Mouse (Mus musculus) embryonic fibroblast, embryonic 13.5 days (primary cell): ENCODE data around the gene Qrich1. TPM values are rescaled to one million over a fixed set of nuclear protein-coding genes. Genes with fewer than 3 reads are reported as not detected.
A peak's percentile ranks its signal among the peaks of the same experiment; 100 is the strongest.

Source experiments
- H3K27ac ChIP-seq: 2 replicates; pipeline ENCODE4 v1.5.1; 2012; ENCODE audit warnings: low read length, control low read depth, inconsistent platforms; ENCODE audit not compliant: insufficient read depth
- H3K4me1 ChIP-seq: 2 replicates; pipeline ENCODE4 v1.6.1; 2011; ENCODE audit warnings: low read length; ENCODE audit not compliant: control insufficient read depth, insufficient read depth
- H3K4me3 ChIP-seq: 2 replicates; pipeline ENCODE4 v1.5.1; 2011; ENCODE audit warnings: mild to moderate bottlenecking, control low read depth, low read length; ENCODE audit not compliant: insufficient read depth
- CTCF ChIP-seq: IDR thresholded peaks from 2 replicates; pipeline ENCODE4 v1.5.1; 2011; ENCODE audit warnings: mild to moderate bottlenecking, control low read depth, low read length, moderate library complexity, borderline replicate concordance; ENCODE audit not compliant: insufficient read depth
- POLR2A ChIP-seq: IDR thresholded peaks from 2 replicates; pipeline ENCODE4 v1.6.1; 2011; ENCODE audit warnings: low read depth, mild to moderate bottlenecking, control low read depth, low read length, moderate library complexity
- polyA plus RNA-seq: library from polyadenylated mRNA; stranded (reverse); fragments of >200 nt; gene quantifications from 2 replicates; pipeline ENCODE4 v1.2.4, GENCODE M21; 2011; ENCODE audit warnings: low read depth; ENCODE audit not compliant: missing spikeins, insufficient read length

Gene Qrich1
- polyA plus RNA-seq, 1 experiment, result 133 TPM

DNA sequence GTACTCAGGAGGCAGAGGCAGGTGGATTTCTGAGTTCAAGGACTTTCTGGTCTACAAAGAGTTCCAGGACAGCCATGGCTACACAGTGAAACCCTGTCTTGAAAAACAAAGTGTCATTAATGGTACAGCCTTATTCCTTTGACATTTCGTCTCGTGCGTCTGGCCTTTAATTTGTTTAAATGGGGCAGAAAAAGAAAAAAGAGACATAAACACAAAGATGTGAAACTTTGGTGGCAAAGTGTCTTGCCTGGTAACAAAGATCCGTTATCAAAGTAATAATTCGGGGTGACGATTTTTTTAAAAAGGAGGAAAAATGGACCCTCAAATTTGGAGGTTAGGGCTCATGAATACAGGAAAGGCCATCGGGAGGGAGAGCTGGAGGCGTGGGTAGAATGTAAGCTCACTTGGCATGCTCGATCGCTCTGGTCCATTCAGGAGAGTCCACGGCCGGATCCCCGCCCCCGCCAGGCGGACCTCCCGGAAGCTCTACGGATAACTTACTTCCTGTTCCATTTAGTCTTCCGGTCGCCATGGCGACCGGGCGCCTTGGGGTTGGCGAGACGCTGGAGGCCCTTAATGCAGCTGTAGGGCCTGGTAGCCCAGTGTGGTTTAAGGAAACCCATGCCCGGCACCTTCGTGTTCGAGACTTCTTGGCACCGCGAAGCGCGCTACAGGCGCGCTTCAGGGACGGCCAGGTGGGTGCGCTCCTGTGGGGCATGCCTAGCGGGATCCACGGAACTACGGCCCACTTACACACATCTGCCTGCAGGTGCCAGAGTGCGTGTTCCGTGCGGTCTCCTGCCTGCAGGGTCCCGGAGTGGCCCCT lies 53.0 kb downstream of the Qrich1 start, which contains the start of gene Dalrd3:
Gene Dalrd3, plus strand, starts transcription at position 506 of the 826 bp plus-strand sequence.
- Histone ChIP-seq H3K4me3 (peak within 1 kb of the TSS; percentile 69), H3K4me1 (no peaks in the 10 kb centered on the region; the same call in 1 of the 2 replicates), H3K27ac (no peak within 1 kb of the TSS)
- TF ChIP-seq POLR2A (peak; percentile 40), CTCF (no peak)

DNA sequence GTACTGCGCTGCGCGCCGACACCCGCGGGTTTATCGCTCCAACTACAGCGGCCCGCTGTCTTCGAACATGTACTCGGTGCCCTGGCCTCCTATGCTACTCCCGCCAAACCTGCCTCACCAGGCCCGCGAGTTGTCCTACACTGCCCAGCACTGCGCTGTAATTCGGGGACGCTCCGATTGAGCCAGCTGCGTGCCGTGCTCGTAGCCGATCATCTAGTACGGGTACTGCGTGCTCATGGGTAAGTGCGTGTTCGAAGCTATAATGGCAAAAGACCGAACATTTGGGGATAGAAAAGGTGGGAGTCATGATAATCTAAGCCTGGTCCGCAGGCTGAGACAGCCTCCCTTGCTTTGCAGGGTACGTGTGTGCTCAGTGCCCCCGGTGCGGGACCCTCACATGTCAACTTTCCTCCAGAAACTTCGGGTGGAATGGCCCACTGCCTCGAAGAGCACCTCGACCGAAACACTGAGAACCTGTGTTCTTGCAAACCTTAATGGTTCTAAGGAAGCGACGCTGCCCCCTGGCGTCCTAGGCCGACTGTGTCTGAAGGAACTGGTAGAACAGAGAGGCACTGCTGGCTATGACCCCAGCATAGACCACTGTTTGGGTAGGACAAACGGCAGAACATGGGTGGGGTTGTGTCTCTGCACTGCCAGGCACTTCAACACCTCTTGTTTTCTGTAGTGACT lies 53.7 kb downstream of the Qrich1 start:
- Histone ChIP-seq H3K4me1 (no peaks in the 10 kb centered on the region; the same call in 1 of the 2 replicates), H3K27ac (no peak overlapping the region), H3K4me3 (peak overlapping the region; percentile 69)
- no peak; the same call in 1 of the 2 replicates for TF ChIP-seq POLR2A
- peak; percentile 76; the same call in 1 of the 2 replicates for TF ChIP-seq CTCF

DNA sequence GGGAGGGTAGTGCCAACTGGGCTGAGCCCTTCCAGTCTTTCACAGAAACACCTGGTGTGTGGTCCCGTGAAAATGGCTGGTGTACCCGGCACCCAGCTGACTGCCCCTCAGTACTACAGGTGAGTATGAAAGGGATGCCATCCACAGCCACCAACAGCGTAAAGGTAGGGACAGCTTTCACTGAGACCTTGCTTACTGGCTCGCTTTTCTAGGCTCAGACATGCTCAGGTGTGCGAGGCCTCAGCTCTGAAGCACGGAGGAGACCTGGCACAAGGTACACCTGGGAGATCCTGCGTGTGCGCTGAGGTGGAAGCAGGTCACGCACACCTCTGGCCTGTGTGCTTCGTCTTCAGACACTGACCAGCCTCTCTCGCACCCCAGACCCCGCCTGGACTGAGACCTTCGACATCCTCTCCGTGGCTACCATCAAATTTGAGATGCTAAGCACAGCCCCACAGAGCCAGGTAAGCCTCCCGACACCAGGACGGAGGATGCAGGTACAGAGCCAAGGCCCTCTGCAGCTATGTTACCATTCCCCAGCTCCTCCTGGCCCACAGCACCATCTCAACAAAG lies 54.9 kb downstream of the Qrich1 start:
- Histone ChIP-seq H3K27ac (no peak overlapping the region), H3K4me1 (no peaks in the 10 kb centered on the region)

DNA sequence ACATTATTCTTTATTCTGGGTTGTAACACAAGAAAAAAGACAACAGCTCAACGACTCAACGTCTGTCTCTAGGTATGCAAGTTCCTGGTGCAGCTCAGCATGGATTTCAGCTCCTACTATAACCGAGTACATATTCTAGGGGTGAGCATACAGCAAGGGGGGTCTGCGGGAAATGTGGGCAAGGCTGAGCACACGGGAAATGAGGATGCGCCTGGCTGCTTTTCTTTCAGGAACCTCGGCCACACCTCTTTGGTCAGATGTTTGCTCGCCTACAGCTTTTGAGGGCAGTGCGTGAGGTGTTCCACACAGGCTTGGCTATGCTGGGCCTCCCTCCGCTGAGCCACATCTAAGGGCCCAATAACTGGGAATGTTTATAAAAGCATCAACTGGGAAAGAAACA lies 55.7 kb downstream of the Qrich1 start:
- H3K4me1 ChIP-seq, result 0 out of 2 replicates have a peak, but pooled peaks cover 5% of the 10 kb centered on the region

More for the DNA sequence above, 54.9 kb downstream of the Qrich1 start:
- TF ChIP-seq POLR2A (no peak), CTCF (no peak)
- no peak overlapping the region for H3K4me3 ChIP-seq

DNA sequence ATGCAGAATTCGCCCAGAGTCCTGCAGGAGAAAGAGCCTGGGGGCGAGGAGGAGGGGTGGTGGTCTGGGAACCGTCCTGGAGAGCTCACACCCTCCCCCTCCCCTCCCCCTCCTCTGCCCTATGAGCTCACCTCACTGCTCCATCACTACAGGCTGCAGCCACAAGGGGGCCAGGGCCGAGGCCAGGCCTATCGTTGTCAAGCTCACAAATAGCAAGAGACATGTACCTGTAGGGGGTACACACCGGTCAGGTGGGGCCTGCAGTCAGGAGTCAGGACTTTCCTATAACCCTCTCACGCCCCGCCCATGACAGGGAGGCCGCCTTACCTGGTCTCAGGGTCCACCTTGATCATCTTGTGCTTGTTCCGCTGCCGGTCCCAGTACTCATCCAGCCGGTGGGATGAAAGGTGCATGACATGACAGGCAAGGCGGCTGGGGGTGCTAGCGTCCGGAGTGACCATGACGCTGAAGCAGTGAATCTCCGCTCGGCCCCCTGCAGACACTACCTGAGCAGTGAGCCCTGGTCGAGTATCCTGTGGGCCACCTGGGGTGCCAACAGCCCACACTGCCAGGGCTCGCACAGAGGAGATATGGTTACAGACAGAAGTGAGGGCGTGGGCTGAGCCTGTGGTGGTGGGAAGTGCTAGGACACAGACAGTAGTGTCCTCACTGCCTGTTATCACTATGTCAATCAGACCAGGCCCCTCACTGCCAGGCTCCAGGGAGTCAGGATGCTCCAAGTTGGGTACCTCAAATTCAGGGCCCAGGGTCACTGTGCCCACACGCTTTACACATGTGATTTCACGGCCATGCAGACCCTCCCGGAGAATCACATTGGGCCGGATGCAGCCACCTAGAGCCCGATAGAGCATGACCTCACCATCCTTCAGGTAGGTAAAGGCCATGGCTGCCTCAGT lies 57.4 kb downstream of the Qrich1 start:
- Histone ChIP-seq H3K4me1 (0 out of 2 replicates have a peak, but pooled peaks cover 5% of the 10 kb centered on the region), H3K4me3 (no peak overlapping the region), H3K27ac (no peak overlapping the region)
- TF ChIP-seq POLR2A, result no peak
- TF ChIP-seq CTCF, result peak; percentile 54; the same call in 1 of the 2 replicates

More for the DNA sequence above, 55.7 kb downstream of the Qrich1 start:
- Histone ChIP-seq H3K4me3 (no peak overlapping the region), H3K27ac (no peak overlapping the region)
- no peak for TF ChIP-seq CTCF
- TF ChIP-seq POLR2A, result no peak

DNA sequence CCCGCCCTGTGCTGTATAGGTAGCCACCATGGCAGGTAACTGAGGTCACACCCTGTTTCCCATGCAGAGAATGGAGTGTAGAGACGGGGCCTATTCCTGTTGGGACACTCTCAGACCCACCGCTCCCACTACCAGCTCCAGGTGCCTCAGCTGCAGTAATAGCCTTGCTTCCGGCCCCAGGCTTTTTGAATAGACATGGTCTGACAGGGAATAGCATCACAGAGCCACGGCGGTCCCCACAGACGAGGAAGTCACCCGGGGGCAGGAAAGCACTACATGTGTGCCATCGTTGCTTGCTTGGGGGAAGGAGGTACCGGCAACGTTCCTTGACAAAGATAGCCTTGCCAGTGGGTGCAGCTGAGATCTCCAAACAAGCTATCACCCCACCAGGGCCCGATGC lies 58.3 kb downstream of the Qrich1 start:
- Histone ChIP-seq H3K4me1 (0 out of 2 replicates have a peak, but pooled peaks cover 5% of the 10 kb centered on the region), H3K27ac (no peak overlapping the region), H3K4me3 (no peak overlapping the region)
- TF ChIP-seq CTCF (no peak), POLR2A (no peak)

DNA sequence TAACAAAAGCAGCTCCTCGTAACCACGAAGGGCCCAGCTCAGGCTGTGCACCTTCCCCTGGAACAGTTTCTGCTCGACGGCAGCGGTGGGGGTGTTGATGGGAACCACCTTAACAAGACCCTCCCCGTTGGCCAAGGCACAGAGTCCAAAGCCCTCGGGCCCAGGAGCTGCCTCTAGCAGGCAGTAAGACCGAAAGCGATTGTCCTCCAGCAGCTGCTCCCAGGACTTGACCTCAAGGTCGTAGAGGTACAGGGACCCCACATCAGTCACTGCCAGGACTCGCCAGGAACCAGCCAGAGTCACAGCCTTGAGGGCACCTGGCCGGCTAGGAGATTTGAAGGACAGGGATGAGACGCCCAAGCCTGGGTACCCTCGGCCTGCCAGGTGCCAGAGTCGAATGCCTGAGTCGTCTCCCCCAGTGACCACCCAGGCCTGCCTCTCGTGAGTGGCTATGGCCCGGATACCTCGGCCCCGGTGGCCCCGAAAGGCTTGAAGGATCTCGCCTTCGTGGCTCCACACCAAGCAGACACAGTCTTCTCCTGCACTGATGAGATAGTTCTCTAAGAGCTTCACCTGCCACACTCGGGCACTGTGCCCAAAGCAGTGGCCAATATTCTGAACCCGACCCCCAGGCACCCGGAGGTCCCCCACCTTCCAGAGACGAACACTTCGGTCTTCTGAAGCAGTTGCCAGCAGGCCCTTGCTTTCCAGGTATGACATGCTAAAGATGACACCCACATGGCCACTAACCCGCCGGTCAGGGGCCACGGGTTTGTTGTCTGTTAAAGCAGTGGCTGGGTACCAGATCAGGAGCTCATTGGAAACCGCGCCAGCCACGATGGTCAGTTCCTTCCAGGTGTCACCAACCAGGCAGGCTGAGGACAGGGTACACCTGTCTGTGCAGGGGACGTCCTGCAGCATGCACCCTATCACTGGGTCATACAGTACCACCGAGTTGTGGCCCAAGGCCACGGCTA lies 59.0 kb downstream of the Qrich1 start:
- no peak for TF ChIP-seq CTCF
- no peak for TF ChIP-seq POLR2A
- Histone ChIP-seq H3K4me1 (0 out of 2 replicates have a peak, but pooled peaks cover 5% of the 10 kb centered on the region), H3K27ac (no peak overlapping the region), H3K4me3 (no peak overlapping the region)

DNA sequence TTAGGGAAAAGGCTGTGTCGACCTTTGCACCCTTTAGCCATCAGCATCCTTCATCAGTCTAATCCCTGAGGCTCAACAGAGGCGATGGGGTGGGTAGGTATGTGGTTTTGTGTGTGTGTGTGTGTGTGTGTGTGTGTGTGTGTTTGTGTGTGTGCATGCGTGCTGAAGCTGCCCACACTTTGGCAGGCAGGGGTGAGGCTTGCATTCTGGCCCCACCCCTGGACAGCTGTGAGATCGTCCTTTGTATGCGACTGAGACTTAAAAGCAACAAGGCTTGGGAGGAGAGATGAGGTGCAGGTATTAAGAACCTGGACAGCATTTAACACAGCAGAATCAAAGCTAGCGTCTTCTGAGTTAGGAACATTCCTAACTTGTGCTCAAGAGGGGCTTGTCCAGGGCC lies 60.4 kb downstream of the Qrich1 start:
- no peak overlapping the region for H3K4me3 ChIP-seq
- H3K27ac ChIP-seq, result no peak overlapping the region

More for the DNA sequence above, 60.4 kb downstream of the Qrich1 start:
- TF ChIP-seq POLR2A (no peak), CTCF (no peak)
- H3K4me1 ChIP-seq, result 0 out of 2 replicates have a peak, but pooled peaks cover 5% of the 10 kb centered on the region
